Mouse (Mus musculus) heart, adult 18-20 months (tissue): ENCODE measurements around the gene Wdr35. TPM values are rescaled to one million over a fixed set of nuclear protein-coding genes. Genes with fewer than 3 reads are reported as not detected.
A peak's percentile ranks its signal among the peaks of the same experiment; 100 is the strongest.

Experiments used
- DNase-seq, 2 experiments: peaks; one replicate each; pipeline ENCODE4 v3.0.0; 2021 to 2022; ENCODE audit warnings: mixed read lengths in 1 of 2
- total RNA-seq, 2 experiments: library from RNA; stranded (reverse); gene quantifications; 2 replicates each; pipeline ENCODE4 v1.2.3; 2021

Gene Wdr35
- total RNA-seq, 2 experiments from 2014 or later = 10.2 to 10.5 TPM

- DNase-seq = peak; percentile 81 to 91
Observed at GRCm38 (mm10) chr12:9052075-9052829, 78.6 kb downstream of the Wdr35 start.

- DNase-seq = no peak
Observed at GRCm38 (mm10) chr12:9053345-9053744, 79.7 kb downstream of the Wdr35 start.

- no peak for DNase-seq
Observed at GRCm38 (mm10) chr12:9054012-9054411, 80.3 kb downstream of the Wdr35 start.

GRCm38 (mm10) chr12:9055269-9055668 is 81.6 kb downstream of the Wdr35 start:
- no peak for DNase-seq

- DNase-seq = peak; percentile 42 to 43
Observed at GRCm38 (mm10) chr12:9059502-9059901, 85.8 kb downstream of the Wdr35 start.

- DNase-seq = peak in 1 of 2 experiments; percentile 35
Observed at GRCm38 (mm10) chr12:9059965-9060364, 86.3 kb downstream of the Wdr35 start.

- peak; percentile 38 to 50 for DNase-seq
Observed at GRCm38 (mm10) chr12:9063611-9064010, 89.9 kb downstream of the Wdr35 start.

- DNase-seq = no peak
Observed at GRCm38 (mm10) chr12:9071058-9071457, 97.4 kb downstream of the Wdr35 start.

- DNase-seq = no peak
Observed at GRCm38 (mm10) chr12:9071493-9071892, 97.8 kb downstream of the Wdr35 start.

GRCm38 (mm10) chr12:9077554-9078125 is 103.9 kb downstream of the Wdr35 start:
- peak; percentile 70 to 88 for DNase-seq

Other genes starting within 250 kb of the Wdr35 start
- 1 to 10 TPM; 5.2 to 6.6 TPM for gene Sdc1, start 202.6 kb upstream of the Wdr35 start, total RNA-seq
- 100 to 1,000 TPM; 366 to 407 TPM for gene Laptm4a, start 52.2 kb upstream of the Wdr35 start, total RNA-seq
- gene Matn3, start 26.0 kb upstream of the Wdr35 start, total RNA-seq = not detected
- 10 to 100 TPM; 24.0 to 29.5 TPM for gene Ttc32, start 56.1 kb downstream of the Wdr35 start, total RNA-seq